ENCODE assay signal across 35 mouse cellular contexts in the genomic region with DNA sequence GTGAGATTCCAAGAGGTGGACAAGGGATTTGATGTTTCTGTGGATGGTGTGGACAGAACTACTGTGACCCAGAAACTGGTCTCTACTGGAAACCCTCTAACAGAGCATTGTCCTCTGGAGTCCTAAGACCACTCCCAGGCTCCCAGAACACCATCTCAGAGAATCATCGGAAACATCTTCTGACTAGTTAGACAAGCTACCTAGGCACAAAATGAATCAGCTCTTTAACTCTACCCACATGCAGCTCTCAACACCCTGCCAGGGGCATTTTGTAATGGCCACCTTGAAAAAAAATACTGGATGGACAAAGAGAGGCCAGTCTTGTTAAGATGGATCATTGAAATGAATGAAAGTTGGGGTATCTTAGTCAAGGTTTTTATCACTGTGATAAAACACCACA.
"Had no signal": no experiment of that assay in that cellular context is flagged by ENCODE, and none has a peak within 500 bp of the region (broad histone marks: within the 10 kb centered on the region; RNA-seq: fewer than 3 reads in every experiment).

No protein-coding gene starts in this region.

- H3K36me3 ChIP-seq: heart, embryonic 12.5 days; heart, embryonic 13.5 days; heart, embryonic 15.5 days; hindbrain, embryonic 10.5 days; hindbrain, embryonic 12.5 days; hindbrain, embryonic 13.5 days; hindbrain, embryonic 15.5 days; intestine, embryonic 15.5 days; kidney, embryonic 15.5 days had no signal

- H3K9ac ChIP-seq: heart, embryonic 12.5 days; heart, embryonic 13.5 days; heart, embryonic 15.5 days; hindbrain, embryonic 12.5 days; hindbrain, embryonic 13.5 days; hindbrain, embryonic 14.5 days; hindbrain, embryonic 15.5 days; intestine, embryonic 15.5 days; kidney, embryonic 15.5 days had no signal

- H3K4me2 ChIP-seq: heart, embryonic 11.5 days; heart, embryonic 12.5 days; heart, embryonic 13.5 days; heart, embryonic 15.5 days; hindbrain, embryonic 12.5 days; hindbrain, embryonic 13.5 days; hindbrain, embryonic 14.5 days; hindbrain, embryonic 15.5 days; intestine, embryonic 15.5 days; kidney, embryonic 15.5 days had no signal

- H3K27ac ChIP-seq: heart, embryonic 15.5 days; hindbrain, embryonic 10.5 days; hindbrain, embryonic 12.5 days; hindbrain, embryonic 13.5 days; hindbrain, embryonic 14.5 days; hindbrain, embryonic 15.5 days; hindbrain, postnatal 0 days; intestine, embryonic 15.5 days; kidney, embryonic 15.5 days; kidney, postnatal 0 days; layer of hippocampus, adult 2 months; left cerebral cortex, adult 2 months had no signal

- DNase-seq: heart, postnatal 10 days; heart, postnatal 14 days; heart, postnatal 36 days; heart, postnatal 4 days; kidney, adult 11 months; kidney, adult 18-20 months; kidney, adult 2 months; kidney, adult 8-10 months; kidney, adult 9 months; kidney, postnatal 10 days; kidney, postnatal 14 days; kidney, postnatal 25 days; kidney, postnatal 36 days; kidney, postnatal 4 days; layer of hippocampus, adult 9-11 months; layer of hippocampus, postnatal 36 days had no signal

- H3K27me3 ChIP-seq: heart, embryonic 12.5 days; heart, embryonic 13.5 days; heart, embryonic 15.5 days; hindbrain, embryonic 12.5 days; hindbrain, embryonic 13.5 days; hindbrain, embryonic 15.5 days; intestine, embryonic 15.5 days; kidney, embryonic 15.5 days had no signal

- ATAC-seq: hindbrain, embryonic 16.5 days; hindbrain, postnatal 0 days; inflammation-experienced regulatory T-cells, adult 6 months; intestine, embryonic 15.5 days; intestine, embryonic 16.5 days; intestine, postnatal 0 days had no signal

- H3K4me1 ChIP-seq: hindbrain, embryonic 10.5 days; hindbrain, embryonic 12.5 days; hindbrain, embryonic 13.5 days; intestine, embryonic 15.5 days had no signal

- H3K4me3 ChIP-seq: heart, embryonic 12.5 days; heart, embryonic 13.5 days; heart, embryonic 15.5 days; hindbrain, embryonic 10.5 days; hindbrain, embryonic 12.5 days; hindbrain, embryonic 13.5 days; hindbrain, embryonic 15.5 days; intestine, embryonic 15.5 days; kidney, embryonic 15.5 days; layer of hippocampus, adult 2 months; left cerebral cortex, adult 2 months had no signal

- H3K9me3 ChIP-seq: heart, embryonic 12.5 days; heart, embryonic 13.5 days; heart, embryonic 15.5 days; hindbrain, embryonic 10.5 days; hindbrain, embryonic 12.5 days; hindbrain, embryonic 13.5 days; hindbrain, embryonic 15.5 days; intestine, embryonic 15.5 days; kidney, embryonic 15.5 days had no signal
